Mouse (Mus musculus): ENCODE measurements at regions not wholly inside any gene's neighbourhood (a gene's known extent, or its start where the extent isn't known, plus 50 kb on each side); places are given as distances from the start of the nearest gene placed in this dataset.

DNA sequence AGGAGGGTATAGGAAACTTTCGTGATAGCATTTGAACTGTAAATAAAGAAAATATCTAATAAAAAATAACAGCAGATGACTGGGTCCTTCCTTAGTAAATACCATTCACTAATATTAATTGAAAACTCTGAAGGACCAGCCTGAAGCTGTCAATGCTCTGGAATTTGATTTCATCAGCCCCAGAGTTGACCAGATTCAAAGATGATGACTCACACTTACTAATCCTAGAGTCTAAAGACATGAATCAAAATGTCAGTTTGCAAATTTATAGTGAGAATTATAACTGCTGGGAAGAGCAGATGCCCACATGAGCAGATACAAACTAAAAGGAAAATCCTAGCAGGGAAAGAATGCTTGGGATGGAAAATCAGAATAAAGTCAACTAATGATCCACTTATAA lies 77.8 kb upstream of the Tac1 start:
- no peak for DNase-seq

DNA sequence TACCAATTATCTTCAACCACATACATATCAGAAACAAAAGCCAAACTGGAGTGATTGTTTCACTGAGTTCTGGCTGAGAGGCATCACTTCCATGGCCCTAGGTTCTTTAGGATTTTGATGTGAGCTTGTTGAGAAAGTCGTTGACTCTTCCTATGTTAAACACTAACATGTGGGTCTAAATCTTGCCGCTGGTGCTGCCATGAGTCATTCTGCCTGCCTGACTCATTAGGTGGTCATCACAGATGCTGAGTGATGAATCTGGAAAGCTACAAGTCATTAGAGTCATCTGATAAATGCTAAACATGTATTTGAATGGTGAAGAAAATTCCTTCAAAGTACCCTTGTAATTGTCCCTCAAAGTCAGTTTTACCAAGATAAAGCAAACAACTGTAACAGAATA lies 60.4 kb upstream of the Tac1 start:
- DNase-seq, result no peak

GRCm38 (mm10) chr6:7496766-7497165 lies 57.9 kb upstream of the Tac1 start:
- no peak for DNase-seq

Measured in lung, postnatal 14 days (tissue).